Mouse (Mus musculus) kidney, adult 2 months (tissue): ENCODE measurements at regions not wholly inside any gene's neighbourhood (a gene's known extent, or its start where the extent isn't known, plus 50 kb on each side); places are given as distances from the start of the nearest gene placed in this dataset.

Source experiments
- DNase-seq: peaks from one replicate; pipeline ENCODE4 v3.0.0; 2021
- H3K27ac ChIP-seq: fragments of 200-500 bp; 2 replicates; pipeline ENCODE4 v1.5.1; 2012; ENCODE audit warnings: low read depth, low read length, control low read depth, inconsistent platforms; ENCODE audit not compliant: insufficient read depth
- H3K27me3 ChIP-seq: fragments of 200-500 bp; replicated peaks from 2 replicates; pipeline ENCODE4 v1.6.1; 2012; ENCODE audit warnings: mild to moderate bottlenecking, moderate library complexity, low read length, inconsistent platforms; ENCODE audit not compliant: control insufficient read depth, insufficient read depth
- H3K36me3 ChIP-seq: fragments of 200-500 bp; 2 replicates; pipeline ENCODE4 v1.6.1; 2012; ENCODE audit warnings: mild to moderate bottlenecking, moderate library complexity, low read length, inconsistent platforms; ENCODE audit not compliant: control insufficient read depth, insufficient read depth
- H3K4me1 ChIP-seq: fragments of 200-500 bp; 2 replicates; pipeline ENCODE4 v1.6.1; 2011; ENCODE audit warnings: low read length; ENCODE audit not compliant: control insufficient read depth, insufficient read depth
- H3K4me3 ChIP-seq: fragments of 200-500 bp; 2 replicates; pipeline ENCODE4 v1.5.1; 2011; ENCODE audit warnings: mild to moderate bottlenecking, low read depth, low read length, control low read depth; ENCODE audit not compliant: insufficient read depth
- CTCF ChIP-seq: fragments of 200-500 bp; conservative IDR thresholded peaks from 2 replicates; pipeline ENCODE4 v1.5.1; 2011; ENCODE audit warnings: low read depth, mild to moderate bottlenecking, control low read depth, low read length, moderate library complexity, mixed read lengths; ENCODE audit not compliant: insufficient read depth, insufficient read length
- POLR2A ChIP-seq: fragments of 200-500 bp; IDR thresholded peaks from one replicate; pipeline ENCODE4 v1.6.1; 2011; ENCODE audit warnings: low read depth, low read length, control low read depth
- WGBS: fragments of 180-500 bp; shearing (Covaris S2); methylation state at CpG from one replicate; pipeline ENCODE4 v1.1.7; 2018; 5-methylcytosine and 5-hydroxymethylcytosine counted together

- Histone ChIP-seq H3K27me3 (no peaks in the 10 kb centered on the region), H3K4me3 (no peak overlapping the region), H3K4me1 (no peaks in the 10 kb centered on the region), H3K27ac (no peak overlapping the region), H3K36me3 (no peaks in the 10 kb centered on the region)
- 71% methylated on average over 2 of the region's 2 CpGs for WGBS
- no peak for TF ChIP-seq POLR2A
- TF ChIP-seq CTCF: no peak
- no peak for DNase-seq
Measured at GRCm38 (mm10) chr12:94560374-94561194, 1131.4 kb upstream of the Flrt2 start.

GRCm38 (mm10) chr12:94574981-94575380 is 1117.0 kb upstream of the Flrt2 start:
- Histone ChIP-seq H3K4me1 (no peaks in the 10 kb centered on the region), H3K27ac (no peak overlapping the region), H3K27me3 (no peaks in the 10 kb centered on the region), H3K36me3 (no peaks in the 10 kb centered on the region), H3K4me3 (no peak overlapping the region)
- TF ChIP-seq CTCF: no peak
- no peak for TF ChIP-seq POLR2A
- no peak for DNase-seq
- 72% methylated on average over 2 of the region's 2 CpGs for WGBS

- TF ChIP-seq POLR2A (no peak), CTCF (no peak)
- no peaks in the 10 kb centered on the region for H3K4me1 ChIP-seq
- 47% methylated on average over 4 of the region's 4 CpGs for WGBS
- DNase-seq: no peak
- no peak overlapping the region for H3K27ac ChIP-seq
- no peak overlapping the region for H3K4me3 ChIP-seq
- no peaks in the 10 kb centered on the region for H3K36me3 ChIP-seq
- H3K27me3 ChIP-seq: no peaks in the 10 kb centered on the region
Measured at GRCm38 (mm10) chr12:94580345-94580744, 1111.7 kb upstream of the Flrt2 start.

- H3K36me3 ChIP-seq: no peaks in the 10 kb centered on the region
- no peak for DNase-seq
- 45% methylated on average over 1 of the region's 1 CpGs for WGBS
- no peak for TF ChIP-seq CTCF
- TF ChIP-seq POLR2A: no peak
- H3K27me3 ChIP-seq: no peaks in the 10 kb centered on the region
- H3K4me3 ChIP-seq: no peak overlapping the region
- no peak overlapping the region for H3K27ac ChIP-seq
- H3K4me1 ChIP-seq: no peaks in the 10 kb centered on the region
Measured at GRCm38 (mm10) chr12:94584309-94584708, 1107.7 kb upstream of the Flrt2 start.

GRCm38 (mm10) chr12:94587031-94587430 is 1105.0 kb upstream of the Flrt2 start:
- Histone ChIP-seq H3K4me3 (no peak overlapping the region), H3K27ac (no peak overlapping the region), H3K4me1 (no peaks in the 10 kb centered on the region), H3K36me3 (no peaks in the 10 kb centered on the region), H3K27me3 (no peaks in the 10 kb centered on the region)
- WGBS: 64% methylated on average over 4 of the region's 4 CpGs
- no peak for DNase-seq
- TF ChIP-seq POLR2A (no peak), CTCF (no peak)

GRCm38 (mm10) chr12:94588599-94588998 is 1103.4 kb upstream of the Flrt2 start:
- 25% methylated on average over 4 of the region's 4 CpGs for WGBS
- no peaks in the 10 kb centered on the region for H3K27me3 ChIP-seq
- no peaks in the 10 kb centered on the region for H3K4me1 ChIP-seq
- no peak overlapping the region for H3K4me3 ChIP-seq
- TF ChIP-seq CTCF (no peak), POLR2A (no peak)
- no peak for DNase-seq
- H3K27ac ChIP-seq: no peak overlapping the region
- no peaks in the 10 kb centered on the region for H3K36me3 ChIP-seq

- Histone ChIP-seq H3K4me1 (no peaks in the 10 kb centered on the region), H3K4me3 (no peak overlapping the region), H3K27me3 (no peaks in the 10 kb centered on the region), H3K27ac (no peak overlapping the region), H3K36me3 (no peaks in the 10 kb centered on the region)
- 23% methylated on average over 4 of the region's 4 CpGs for WGBS
- DNase-seq: no peak
- TF ChIP-seq POLR2A (no peak), CTCF (no peak)
Measured at GRCm38 (mm10) chr12:94589033-94589432, 1103.0 kb upstream of the Flrt2 start.

- no peak for DNase-seq
- Histone ChIP-seq H3K4me3 (no peak overlapping the region), H3K27me3 (no peaks in the 10 kb centered on the region), H3K36me3 (no peaks in the 10 kb centered on the region), H3K27ac (no peak overlapping the region), H3K4me1 (no peaks in the 10 kb centered on the region)
- TF ChIP-seq CTCF: no peak
- no peak for TF ChIP-seq POLR2A
- WGBS: 72% methylated on average over 1 of the region's 1 CpGs
Measured at GRCm38 (mm10) chr12:94605566-94605965, 1086.5 kb upstream of the Flrt2 start.
